Mouse (Mus musculus) liver, adult (tissue): ENCODE data around the gene Spry2.

Experiments
- GATA4 ChIP-seq: IDR thresholded peaks from 2 replicates; pipeline ENCODE4 v1.6.1; 2014; ENCODE audit warnings: mild to moderate bottlenecking, low read length; ENCODE audit not compliant: insufficient replicate concordance

Spry2 gene

GRCm38 (mm10) chr14:105860920-105861319 is 35.7 kb downstream of the Spry2 start:
- TF ChIP-seq GATA4 = no peak

GRCm38 (mm10) chr14:105860276-105860675 is 36.3 kb downstream of the Spry2 start:
- no peak for TF ChIP-seq GATA4

- no peak for TF ChIP-seq GATA4
Measured at GRCm38 (mm10) chr14:105859876-105860275, 36.7 kb downstream of the Spry2 start.

- TF ChIP-seq GATA4 = no peak
Measured at GRCm38 (mm10) chr14:105859368-105859767, 37.3 kb downstream of the Spry2 start.

GRCm38 (mm10) chr14:105858935-105859334 is 37.7 kb downstream of the Spry2 start:
- TF ChIP-seq GATA4 = no peak

GRCm38 (mm10) chr14:105851359-105852067 is 45.1 kb downstream of the Spry2 start:
- no peak for TF ChIP-seq GATA4
